Mouse (Mus musculus) spleen, adult 2 months (tissue): ENCODE measurements around the gene Dhps.

Experiments
- CTCF ChIP-seq: fragments of 200-500 bp; IDR thresholded peaks from 2 replicates; pipeline ENCODE4 v1.5.1; 2011; ENCODE audit warnings: mild to moderate bottlenecking, inconsistent platforms; ENCODE audit not compliant: insufficient read depth, insufficient read length, insufficient replicate concordance; ENCODE audit errors: extremely low read depth
- POLR2A ChIP-seq: fragments of 200-500 bp; IDR thresholded peaks from 2 replicates; pipeline ENCODE4 v1.6.1; 2011; ENCODE audit warnings: low read depth, low read length, inconsistent platforms

DNA sequence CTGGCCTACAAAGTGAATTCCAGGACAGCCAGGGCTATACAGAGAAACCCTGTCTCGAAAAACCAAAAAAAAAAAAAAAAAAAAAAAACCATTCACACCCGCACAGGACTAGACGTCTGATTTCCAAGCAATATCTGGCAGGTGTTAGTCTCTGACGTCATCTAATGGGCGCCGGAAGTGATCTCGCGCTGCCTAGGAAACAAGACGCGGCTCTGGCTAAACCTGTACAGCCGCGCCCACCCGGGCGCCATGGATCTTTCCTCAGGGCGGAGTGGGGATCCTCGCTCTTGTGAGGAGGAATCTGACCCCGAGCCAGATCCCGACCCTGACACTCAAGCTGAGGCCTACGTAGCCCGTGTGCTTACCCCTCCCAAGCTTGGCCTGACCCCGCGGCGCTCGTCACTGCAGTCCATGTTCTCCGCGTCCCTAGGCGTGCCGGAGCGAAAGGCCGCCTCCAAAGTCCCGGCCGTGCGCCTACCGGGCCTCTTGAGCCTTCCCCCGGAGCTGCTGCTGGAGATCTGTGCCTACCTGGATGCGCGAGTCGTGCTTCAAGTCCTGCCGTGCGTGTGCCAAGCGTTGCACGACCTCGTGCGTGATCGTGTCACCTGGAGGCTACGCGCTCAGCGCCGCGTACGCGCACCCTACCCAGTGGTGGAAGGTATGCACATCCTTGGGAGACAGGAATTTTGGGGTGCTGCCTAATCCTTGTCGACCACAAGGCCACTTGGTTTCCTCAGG, 11.5 kb upstream of the Dhps start, which contains the start of gene Fbxw9:
- TF ChIP-seq POLR2A (no peak), CTCF (no peak)
